Mouse (Mus musculus): ENCODE results near the gene Rnf6. TPM values are rescaled to one million over a fixed set of nuclear protein-coding genes. Genes with fewer than 3 reads are reported as not detected.
"Not testable (repeated sequence)": the region's sequence is repeated elsewhere in the genome, so short reads cannot be mapped to it uniquely, and the experiment has no call there.

Gene Rnf6
- total RNA-seq, 2 experiments from 2014 or later, result 40.9 to 41.5 TPM

DNA sequence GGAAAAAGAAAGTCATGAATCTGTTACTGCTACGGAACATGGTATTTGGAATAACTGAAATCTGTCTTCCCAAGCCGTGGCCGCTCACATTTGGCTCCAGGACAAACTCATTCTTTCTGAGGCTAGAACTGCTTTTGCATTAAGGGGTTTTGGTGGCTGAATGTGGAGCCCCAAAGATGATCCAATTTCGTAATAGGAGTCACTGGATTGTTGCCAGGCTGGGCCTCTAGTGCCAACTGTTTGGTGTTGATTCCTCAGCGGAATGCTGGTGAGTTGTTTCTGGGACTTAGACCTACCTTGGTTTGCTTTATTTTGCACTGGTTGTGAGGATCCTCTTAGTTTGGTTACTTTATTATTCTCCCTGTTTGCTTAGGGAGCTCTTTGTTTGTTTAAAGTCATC, 2.4 kb upstream of the Rnf6 start:
- no peak for TF ChIP-seq CTCF (IDR thresholded peaks at IDR 0.05)
- intact Hi-C loops (cut with DNase I), result loop anchor here (5.0 kb wide), 1 partner anchor 74 kb away; no protein-coding TSS in a partner anchor
- DNase-seq, result no peak
- Histone ChIP-seq H3K27ac (peak overlapping the region; percentile 21; the same call in 1 of the 2 replicates), H3K4me3 (no peak overlapping the region)

- peak overlapping the region; percentile 98 for H3K4me3 ChIP-seq
- intact Hi-C loops (cut with DNase I), result loop anchor here (5.0 kb wide), 1 partner anchor 76 kb away; no protein-coding TSS in a partner anchor
- no peak for TF ChIP-seq CTCF (IDR thresholded peaks at IDR 0.05)
These were observed 367 bp upstream of the Rnf6 start for GRCm38 (mm10) chr5:146221722-146222121.

GRCm38 (mm10) chr5:146220501-146220878, 865 bp downstream of the Rnf6 start:
- H3K4me3 ChIP-seq, result peak overlapping the region; percentile 98
- H3K27ac ChIP-seq, result peak overlapping the region; percentile 98
- no peak for DNase-seq
- intact Hi-C loops (cut with DNase I), result loop anchor here (5.0 kb wide), 1 partner anchor 77 kb away; no protein-coding TSS in a partner anchor
- no peak for TF ChIP-seq CTCF (IDR thresholded peaks at IDR 0.05)

More at GRCm38 (mm10) chr5:146221722-146222121, 367 bp upstream of the Rnf6 start:
- DNase-seq, result no peak
- H3K27ac ChIP-seq, result peak overlapping the region; percentile 98

DNA sequence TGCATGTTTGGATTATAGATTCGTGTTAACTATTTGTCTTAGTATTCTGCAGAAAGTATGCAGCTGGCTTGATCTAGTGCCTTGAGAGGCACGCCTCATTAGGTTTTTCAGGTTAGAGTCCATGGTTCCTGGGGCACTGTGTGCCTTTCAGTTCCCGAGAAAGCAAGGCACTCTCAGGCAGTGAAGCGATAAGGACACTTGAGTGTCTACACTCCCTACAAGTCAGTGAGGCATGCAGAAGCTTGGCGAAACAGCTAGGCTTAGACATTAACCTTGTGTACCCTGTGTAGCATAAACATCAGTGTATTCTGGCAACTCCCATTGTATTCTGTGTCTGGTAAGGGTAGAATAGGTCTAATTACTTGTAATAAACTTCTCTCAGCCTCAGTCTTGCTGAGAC, 15.8 kb downstream of the Rnf6 start:
- DNase-seq, result no peak
- intact Hi-C loops (cut with DNase I), result no loop called here
- H3K27ac ChIP-seq, result no peak overlapping the region
- H3K4me3 ChIP-seq, result no peak overlapping the region
- TF ChIP-seq CTCF (IDR thresholded peaks at IDR 0.05), result no peak

DNA sequence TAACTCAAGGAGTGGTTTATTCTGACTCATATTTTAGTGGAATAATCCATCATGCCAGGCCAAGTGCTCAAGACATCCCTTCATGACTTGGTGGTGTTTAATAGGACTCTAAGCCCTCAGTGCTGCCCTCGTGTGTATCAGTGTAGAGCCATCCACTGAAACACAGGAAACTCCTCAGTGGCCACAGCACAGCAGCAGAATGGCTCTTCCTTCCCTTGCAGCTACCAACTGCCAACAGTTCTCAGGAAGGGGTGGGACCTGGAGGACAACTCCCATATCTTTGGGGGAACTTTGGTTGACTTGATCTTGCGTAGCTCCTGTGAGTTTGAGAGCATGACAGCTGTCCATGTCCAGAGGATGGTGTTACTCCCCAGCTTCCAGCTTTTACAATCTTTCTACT, 17.4 kb downstream of the Rnf6 start:
- Histone ChIP-seq H3K27ac (no peak overlapping the region), H3K4me3 (no peak overlapping the region)
- intact Hi-C loops (cut with DNase I), result no loop called here
- TF ChIP-seq CTCF (IDR thresholded peaks at IDR 0.05), result no peak
- DNase-seq, result no peak

GRCm38 (mm10) chr5:146200580-146200979, 20.8 kb downstream of the Rnf6 start:
- DNase-seq, result no peak
- no peak overlapping the region for H3K27ac ChIP-seq
- intact Hi-C loops (cut with DNase I), result no loop called here
- peak; percentile 34; the same call in 1 of the 2 replicates for TF ChIP-seq CTCF (IDR thresholded peaks at IDR 0.05)
- H3K4me3 ChIP-seq, result no peak overlapping the region

DNA sequence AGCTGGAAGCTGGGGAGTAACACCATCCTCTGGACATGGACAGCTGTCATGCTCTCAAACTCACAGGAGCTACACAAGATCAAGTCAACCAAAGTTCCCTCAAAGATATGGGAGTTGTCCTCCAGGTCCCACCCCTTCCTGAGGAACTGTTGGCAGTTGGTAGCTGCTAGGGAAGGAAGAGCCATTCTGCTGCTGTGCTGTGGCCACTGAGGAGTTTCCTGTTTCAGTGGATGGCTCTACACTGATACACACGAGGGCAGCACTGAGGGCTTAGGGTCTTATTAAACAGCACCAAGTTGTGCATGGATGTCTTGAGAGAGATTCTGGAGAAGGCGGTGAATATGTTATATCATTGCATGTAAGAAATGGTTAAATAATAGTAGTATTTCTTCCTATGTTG, 21.8 kb downstream of the Rnf6 start:
- DNase-seq, result no peak
- H3K4me3 ChIP-seq, result no peak overlapping the region
- intact Hi-C loops (cut with DNase I), result no loop called here
- peak; percentile 12; the same call in 1 of the 2 replicates for TF ChIP-seq CTCF (IDR thresholded peaks at IDR 0.05)
- no peak overlapping the region for H3K27ac ChIP-seq

DNA sequence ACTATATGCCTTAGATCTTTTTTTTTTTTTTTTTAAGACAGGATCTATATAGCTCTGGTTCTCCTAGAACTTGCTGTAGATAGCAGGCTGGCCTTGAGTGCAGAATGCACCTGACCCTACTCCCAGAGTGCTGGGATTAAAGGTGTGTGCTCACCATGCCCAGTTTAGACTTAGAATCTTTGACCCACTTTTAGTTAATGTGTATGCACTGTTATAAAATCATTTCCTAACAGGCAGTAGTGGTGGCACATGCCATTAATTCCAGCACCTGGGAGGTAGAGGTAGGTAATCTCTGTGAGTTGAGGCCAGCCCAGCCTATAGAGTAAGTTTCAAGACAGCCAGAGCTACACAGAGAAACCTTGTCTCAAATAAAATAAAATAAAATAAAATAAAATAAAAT, 22.3 kb downstream of the Rnf6 start:
- no peak for DNase-seq
- no peak overlapping the region for H3K4me3 ChIP-seq
- intact Hi-C loops (cut with DNase I), result no loop called here
- H3K27ac ChIP-seq, result no peak overlapping the region
- no peak for TF ChIP-seq CTCF (IDR thresholded peaks at IDR 0.05)

DNA sequence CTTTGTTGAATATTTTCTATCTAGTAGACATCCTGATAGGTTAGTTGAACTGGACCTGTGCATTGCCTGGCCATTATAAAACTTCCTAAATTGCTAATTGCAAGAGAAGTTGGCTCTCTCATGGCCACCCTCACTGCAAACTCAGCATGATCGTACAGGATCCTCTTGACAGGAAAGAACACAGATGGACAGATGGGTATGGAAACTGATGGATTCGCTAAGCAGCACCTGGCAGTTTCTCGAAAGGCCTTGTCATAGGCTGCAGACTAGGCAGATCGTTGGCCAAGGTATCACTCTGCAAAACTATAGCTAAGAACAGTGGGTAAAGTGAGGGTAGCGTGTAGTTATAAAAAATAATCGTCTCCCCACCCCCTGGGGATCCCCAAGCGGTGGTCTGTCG, 28.0 kb downstream of the Rnf6 start:
- TF ChIP-seq CTCF (IDR thresholded peaks at IDR 0.05), result no peak
- Histone ChIP-seq H3K27ac (no peak overlapping the region), H3K4me3 (no peak overlapping the region)
- no peak for DNase-seq
- intact Hi-C loops (cut with DNase I), result no loop called here

DNA sequence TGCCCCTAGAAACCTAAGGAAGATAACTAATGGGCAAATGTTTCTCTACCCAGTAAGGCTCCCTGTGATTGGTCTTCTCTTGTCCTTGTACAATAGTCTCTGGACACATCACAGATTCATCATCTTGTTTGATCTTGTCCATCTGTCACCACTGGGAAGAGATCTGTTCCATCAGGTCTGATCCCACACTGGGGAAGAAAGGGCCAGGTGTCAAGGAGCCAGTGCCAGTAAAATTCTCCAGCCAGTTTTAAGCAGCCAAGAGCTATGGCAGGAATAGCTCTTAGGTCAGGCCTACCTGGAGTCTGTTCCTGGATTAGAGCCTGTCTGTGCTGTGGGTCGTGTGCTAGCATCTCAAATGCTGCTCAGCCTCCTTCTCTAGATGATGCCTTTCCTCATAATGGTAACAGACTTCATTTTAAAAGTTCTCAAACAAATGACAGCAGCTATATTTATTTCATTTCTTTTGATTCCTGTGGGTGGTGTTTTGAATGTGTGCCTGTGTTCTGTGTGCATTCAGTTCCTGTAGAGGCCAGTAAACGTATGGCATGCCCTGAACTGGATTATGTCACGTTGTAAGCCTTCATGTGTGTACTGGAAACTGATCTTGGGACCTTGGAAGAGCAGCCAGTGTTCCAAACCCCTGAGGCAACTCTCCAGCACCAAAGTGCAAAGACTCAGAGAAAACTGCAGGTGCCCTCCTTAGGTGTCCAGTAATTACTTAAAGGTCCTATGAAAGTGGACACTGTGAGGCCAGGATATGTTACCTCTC, 30.7 kb downstream of the Rnf6 start:
- intact Hi-C loops (cut with DNase I), result no loop called here
- no peak for DNase-seq
- Histone ChIP-seq H3K27ac (no peak overlapping the region), H3K4me3 (no peak overlapping the region)
- TF ChIP-seq CTCF (IDR thresholded peaks at IDR 0.05), result no peak

DNA sequence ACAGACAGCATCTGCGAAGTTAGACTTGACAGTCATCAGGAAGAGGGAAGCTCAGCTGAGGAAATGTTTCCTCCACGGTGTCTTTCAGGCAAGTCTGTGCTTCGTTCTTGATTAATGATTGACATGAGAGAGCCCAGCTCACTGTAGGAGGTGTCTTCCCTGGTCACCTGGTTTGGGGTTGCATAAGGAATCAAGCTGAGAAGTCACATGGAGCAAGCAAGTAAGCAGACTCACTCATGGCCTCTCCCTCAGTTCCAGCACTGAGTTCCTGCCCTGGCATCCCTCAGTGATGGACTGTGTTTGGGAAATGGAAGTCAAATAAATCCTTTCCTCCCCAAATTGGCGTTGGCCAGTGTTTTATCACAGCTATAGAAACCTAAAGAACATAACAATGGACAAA, 31.3 kb downstream of the Rnf6 start:
- intact Hi-C loops (cut with DNase I), result no loop called here
- DNase-seq, result no peak
- Histone ChIP-seq H3K27ac (no peak overlapping the region), H3K4me3 (no peak overlapping the region)
- TF ChIP-seq CTCF (IDR thresholded peaks at IDR 0.05), result no peak

DNA sequence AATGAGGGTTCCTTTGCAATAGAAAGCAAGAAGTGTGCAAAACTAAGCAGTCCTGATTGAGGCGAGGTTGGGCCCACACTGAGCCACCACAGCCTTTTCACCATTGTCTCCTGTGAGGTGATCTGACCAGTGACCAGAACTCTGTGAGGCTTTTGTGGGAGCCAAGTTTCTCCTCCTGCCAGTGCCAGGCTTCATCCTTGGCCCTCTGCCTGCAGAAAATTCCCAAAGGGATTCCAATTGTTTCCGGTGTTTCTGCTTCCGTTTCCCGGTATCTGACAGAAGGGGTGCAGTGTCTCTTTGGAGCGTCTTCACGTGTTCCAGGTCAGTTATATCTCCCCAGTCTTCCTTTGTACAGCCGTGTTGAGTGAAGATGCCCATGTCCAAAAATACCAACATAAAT, 32.6 kb downstream of the Rnf6 start:
- TF ChIP-seq CTCF (IDR thresholded peaks at IDR 0.05), result no peak
- intact Hi-C loops (cut with DNase I), result no loop called here
- Histone ChIP-seq H3K27ac (no peak overlapping the region), H3K4me3 (no peak overlapping the region)
- DNase-seq, result no peak

GRCm38 (mm10) chr5:146188144-146188543, 33.2 kb downstream of the Rnf6 start:
- Histone ChIP-seq H3K4me3 (no peak overlapping the region), H3K27ac (no peak overlapping the region)
- TF ChIP-seq CTCF (IDR thresholded peaks at IDR 0.05), result no peak
- intact Hi-C loops (cut with DNase I), result no loop called here
- DNase-seq, result no peak

- H3K4me3 ChIP-seq, H3K27ac ChIP-seq: not testable (repeated sequence)
- TF ChIP-seq CTCF (IDR thresholded peaks at IDR 0.05), result peak; percentile 78
- intact Hi-C loops (cut with DNase I), result loop anchor here (1.0 kb wide), 1 partner anchor 116 kb away; no protein-coding TSS in a partner anchor
- DNase-seq, result peak; percentile 69
These were observed 33.9 kb downstream of the Rnf6 start for GRCm38 (mm10) chr5:146187441-146187840.

DNA sequence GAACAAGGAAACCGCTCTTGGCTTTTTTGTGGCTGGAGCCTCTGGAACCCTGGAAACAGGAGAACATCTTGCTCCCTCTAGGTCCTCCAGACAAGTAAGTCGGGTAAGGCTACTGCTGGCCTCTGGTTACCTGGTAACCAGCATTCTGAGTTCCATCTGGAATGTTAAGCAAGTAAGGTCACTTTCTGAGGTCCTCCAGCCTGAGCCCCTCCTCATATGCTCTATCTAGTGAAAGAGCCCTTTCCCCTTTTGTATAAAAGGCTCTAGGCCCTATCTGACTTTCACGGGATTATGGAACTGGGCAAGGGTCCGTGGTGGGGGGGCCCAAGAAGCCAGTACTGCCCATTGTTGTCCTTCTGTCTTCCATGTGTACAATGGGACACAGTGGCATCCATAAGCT, 36.2 kb downstream of the Rnf6 start, which contains the start of gene 1700001J03Rik:
Gene 1700001J03Rik, minus strand, starts transcription at position 101 of the 400 bp plus-strand sequence.
- H3K4me3 ChIP-seq; intact Hi-C loops (cut with DNase I); DNase-seq; H3K27ac ChIP-seq: not testable (repeated sequence)

All from gastrocnemius, adult 2 months (tissue).